Mouse (Mus musculus): ENCODE results near the gene Nubp1. TPM values are rescaled to one million over a fixed set of nuclear protein-coding genes. Genes with fewer than 3 reads are reported as not detected.

Gene Nubp1
- polyA plus RNA-seq, 1 experiment from 2014 or later: 46.1 TPM

GRCm38 (mm10) chr16:10452445-10452896, 40.7 kb downstream of the Nubp1 start:
- Histone ChIP-seq H3K4me2 (no peak overlapping the region), H3K4me1 (peaks cover 10% of the 10 kb centered on the region), H3K4me3 (no peak overlapping the region), H3K9ac (no peak overlapping the region), H3K36me3 (no peaks in the 10 kb centered on the region), H3K27me3 (no peaks in the 10 kb centered on the region), H3K27ac (no peak overlapping the region), H3K9me3 (no peaks in the 10 kb centered on the region)
- no peak for ATAC-seq (ENCODE audit: insufficient number of reproducible peaks, low FRiP score, low TSS enrichment, low read depth)
- WGBS: 68% methylated on average over 8 of the region's 8 CpGs

GRCm38 (mm10) chr16:10453872-10454582, 42.3 kb downstream of the Nubp1 start:
- Histone ChIP-seq H3K4me1 (peaks cover 5% of the 10 kb centered on the region; the same call in 1 of the 2 replicates), H3K9me3 (no peaks in the 10 kb centered on the region), H3K9ac (no peak overlapping the region), H3K27ac (no peak overlapping the region), H3K4me2 (no peak overlapping the region), H3K4me3 (no peak overlapping the region), H3K36me3 (no peaks in the 10 kb centered on the region), H3K27me3 (no peaks in the 10 kb centered on the region)
- 44% methylated on average over 6 of the region's 6 CpGs for WGBS
- ATAC-seq (ENCODE audit: insufficient number of reproducible peaks, low FRiP score, low TSS enrichment, low read depth): no peak

GRCm38 (mm10) chr16:10454583-10454974, 42.8 kb downstream of the Nubp1 start:
- Histone ChIP-seq H3K36me3 (no peaks in the 10 kb centered on the region), H3K4me3 (no peak overlapping the region), H3K9me3 (no peaks in the 10 kb centered on the region), H3K9ac (no peak overlapping the region), H3K27me3 (no peaks in the 10 kb centered on the region), H3K4me1 (peaks cover 5% of the 10 kb centered on the region; the same call in 1 of the 2 replicates), H3K27ac (no peak overlapping the region), H3K4me2 (no peak overlapping the region)
- no peak for ATAC-seq (ENCODE audit: insufficient number of reproducible peaks, low FRiP score, low TSS enrichment, low read depth)
- 19% methylated on average over 3 of the region's 3 CpGs for WGBS

- WGBS: 72% methylated on average over 2 of the region's 2 CpGs
- ATAC-seq (ENCODE audit: insufficient number of reproducible peaks, low FRiP score, low TSS enrichment, low read depth): no peak
- H3K27me3 ChIP-seq: no peaks in the 10 kb centered on the region
These were observed 48.4 kb downstream of the Nubp1 start for GRCm38 (mm10) chr16:10460188-10460587.

GRCm38 (mm10) chr16:10461178-10461577, 49.4 kb downstream of the Nubp1 start:
- no peak for ATAC-seq (ENCODE audit: insufficient number of reproducible peaks, low FRiP score, low TSS enrichment, low read depth)

More at GRCm38 (mm10) chr16:10460188-10460587, 48.4 kb downstream of the Nubp1 start:
- Histone ChIP-seq H3K4me1 (0 out of 2 replicates have a peak, but pooled peaks cover 2% of the 10 kb centered on the region), H3K4me3 (no peak overlapping the region), H3K4me2 (no peak overlapping the region), H3K9me3 (no peaks in the 10 kb centered on the region), H3K9ac (no peak overlapping the region), H3K36me3 (no peaks in the 10 kb centered on the region), H3K27ac (no peak overlapping the region)

GRCm38 (mm10) chr16:10465011-10465681, 53.4 kb downstream of the Nubp1 start:
- no peak for ATAC-seq (ENCODE audit: insufficient number of reproducible peaks, low FRiP score, low TSS enrichment, low read depth)

More at GRCm38 (mm10) chr16:10461178-10461577, 49.4 kb downstream of the Nubp1 start:
- no peaks in the 10 kb centered on the region for H3K36me3 ChIP-seq
- no peaks in the 10 kb centered on the region for H3K9me3 ChIP-seq
- 77% methylated on average over 2 of the region's 2 CpGs for WGBS
- no peak overlapping the region for H3K9ac ChIP-seq
- no peak overlapping the region for H3K4me2 ChIP-seq
- 0 out of 2 replicates have a peak, but pooled peaks cover 4% of the 10 kb centered on the region for H3K4me1 ChIP-seq
- H3K27ac ChIP-seq: no peak overlapping the region
- H3K27me3 ChIP-seq: no peaks in the 10 kb centered on the region
- no peak overlapping the region for H3K4me3 ChIP-seq

GRCm38 (mm10) chr16:10467391-10468107, 55.8 kb downstream of the Nubp1 start:
- ATAC-seq (ENCODE audit: insufficient number of reproducible peaks, low FRiP score, low TSS enrichment, low read depth): no peak
- no peak overlapping the region for H3K9ac ChIP-seq
- no peak overlapping the region for H3K4me3 ChIP-seq
- H3K9me3 ChIP-seq: no peaks in the 10 kb centered on the region
- H3K27ac ChIP-seq: no peak overlapping the region
- 0 out of 2 replicates have a peak, but pooled peaks cover 4% of the 10 kb centered on the region for H3K4me1 ChIP-seq
- WGBS: 31% methylated on average over 11 of the region's 11 CpGs
- H3K36me3 ChIP-seq: no peaks in the 10 kb centered on the region
- H3K27me3 ChIP-seq: no peaks in the 10 kb centered on the region
- H3K4me2 ChIP-seq: no peak overlapping the region

More at GRCm38 (mm10) chr16:10465011-10465681, 53.4 kb downstream of the Nubp1 start:
- Histone ChIP-seq H3K36me3 (no peaks in the 10 kb centered on the region), H3K4me1 (0 out of 2 replicates have a peak, but pooled peaks cover 4% of the 10 kb centered on the region), H3K4me3 (no peak overlapping the region), H3K27me3 (no peaks in the 10 kb centered on the region), H3K4me2 (no peak overlapping the region), H3K9me3 (no peaks in the 10 kb centered on the region), H3K27ac (no peak overlapping the region), H3K9ac (no peak overlapping the region)
- WGBS: 11% methylated on average over 4 of the region's 4 CpGs

GRCm38 (mm10) chr16:10468201-10468600, 56.5 kb downstream of the Nubp1 start:
- H3K9me3 ChIP-seq: no peaks in the 10 kb centered on the region
- H3K9ac ChIP-seq: no peak overlapping the region
- H3K4me3 ChIP-seq: no peak overlapping the region
- no peaks in the 10 kb centered on the region for H3K27me3 ChIP-seq
- ATAC-seq (ENCODE audit: insufficient number of reproducible peaks, low FRiP score, low TSS enrichment, low read depth): no peak
- WGBS: 83% methylated on average over 1 of the region's 1 CpGs
- no peak overlapping the region for H3K27ac ChIP-seq
- 0 out of 2 replicates have a peak, but pooled peaks cover 4% of the 10 kb centered on the region for H3K4me1 ChIP-seq
- no peak overlapping the region for H3K4me2 ChIP-seq
- H3K36me3 ChIP-seq: no peaks in the 10 kb centered on the region

- Histone ChIP-seq H3K27me3 (no peaks in the 10 kb centered on the region), H3K9ac (no peak overlapping the region), H3K36me3 (no peaks in the 10 kb centered on the region), H3K27ac (no peak overlapping the region), H3K9me3 (no peaks in the 10 kb centered on the region), H3K4me3 (no peak overlapping the region), H3K4me2 (no peak overlapping the region), H3K4me1 (no peaks in the 10 kb centered on the region)
- ATAC-seq (ENCODE audit: insufficient number of reproducible peaks, low FRiP score, low TSS enrichment, low read depth): no peak
- WGBS: 88% methylated on average over 3 of the region's 3 CpGs
These were observed 60.2 kb downstream of the Nubp1 start for GRCm38 (mm10) chr16:10471950-10472349.

All from limb, embryonic 15.5 days (tissue).